Mouse (Mus musculus) adrenal gland, adult 8-10 months (tissue): Measurements from ENCODE around the gene Slc17a6. TPM values are rescaled to one million over a fixed set of nuclear protein-coding genes. Genes with fewer than 3 reads are reported as not detected.
"Not testable (repeated sequence)": the region's sequence is repeated elsewhere in the genome, so short reads cannot be mapped to it uniquely, and the experiment has no call there.

Source experiments
- DNase-seq: peaks from one replicate; pipeline ENCODE4 v3.0.0; 2022
- total RNA-seq, 4 experiments: library from RNA; stranded (reverse); gene quantifications; 2 replicates each; pipeline ENCODE4 v1.2.4; 2022

Gene Slc17a6
- total RNA-seq, 4 experiments from 2014 or later = 2.0 to 3.2 (median 2.7) TPM

DNA sequence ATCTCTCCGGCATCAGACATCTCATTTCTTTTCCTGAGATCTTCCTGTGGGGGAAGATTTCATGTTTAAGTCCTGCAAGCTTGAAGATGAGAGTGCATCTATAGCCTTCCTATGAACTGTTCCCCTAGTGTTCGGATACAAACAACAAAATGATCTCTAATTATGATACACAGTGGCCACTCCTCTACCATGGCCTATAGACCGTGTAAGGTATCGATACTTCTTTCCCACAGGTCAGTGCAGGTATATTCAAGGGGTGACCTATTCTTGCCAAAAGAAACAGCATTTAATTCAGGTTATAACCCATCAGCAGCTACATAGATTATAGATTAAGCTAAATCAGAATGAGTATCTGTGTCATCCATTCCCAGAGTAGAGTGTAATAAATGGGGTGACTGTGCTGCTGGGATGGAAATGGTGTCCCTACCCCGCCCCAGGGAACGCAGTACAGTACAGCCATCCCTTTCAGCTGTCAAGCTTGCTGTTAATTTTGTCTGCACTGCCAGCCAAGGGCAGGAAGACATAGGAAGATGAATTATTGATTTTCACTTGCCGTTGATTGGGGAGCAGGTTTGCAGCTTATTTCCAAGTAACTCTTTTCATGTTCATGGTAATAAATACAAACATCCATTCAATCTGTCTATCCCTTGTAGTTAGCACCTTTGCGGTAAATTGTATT lies 71.9 kb downstream of the Slc17a6 start:
- DNase-seq = no peak

DNA sequence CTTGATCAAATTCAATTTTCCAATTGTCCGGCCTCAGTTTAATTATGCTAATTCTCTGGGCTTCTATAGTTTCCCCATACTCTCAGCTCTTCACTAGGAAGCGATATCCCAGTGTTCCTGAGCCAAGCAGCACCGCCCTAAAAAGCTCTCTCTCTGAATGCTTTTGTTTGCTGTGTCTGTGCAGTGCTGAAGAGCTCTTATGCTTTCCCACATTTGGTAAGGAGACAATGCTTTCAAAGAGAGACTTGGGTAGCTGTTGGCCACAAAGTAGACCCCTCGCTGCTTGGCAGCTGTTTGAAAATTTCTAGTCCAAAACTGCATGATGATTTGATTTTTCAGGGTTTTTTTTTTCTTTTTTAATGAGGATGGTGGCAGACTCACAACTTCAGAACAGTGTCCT lies 72.6 kb downstream of the Slc17a6 start:
- DNase-seq = no peak

DNA sequence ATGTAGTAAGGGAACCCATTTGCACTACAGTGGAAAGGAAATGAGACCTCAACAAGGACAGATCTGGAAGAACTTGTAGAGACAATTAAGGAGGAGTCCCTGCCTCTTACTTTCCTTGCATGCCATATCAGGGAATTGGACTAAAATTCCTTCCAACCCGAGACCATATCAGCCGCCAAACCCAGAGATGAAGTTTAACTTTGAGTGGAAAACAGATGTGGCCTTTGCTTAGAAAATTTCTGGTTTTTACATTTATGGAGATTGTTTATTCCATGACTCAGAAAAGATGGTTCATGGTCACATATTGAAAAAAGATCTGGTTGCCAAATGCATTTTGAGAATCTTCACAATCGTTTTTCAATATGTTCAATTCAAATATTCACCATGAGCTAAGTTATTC lies 87.7 kb downstream of the Slc17a6 start:
- no peak for DNase-seq

DNA sequence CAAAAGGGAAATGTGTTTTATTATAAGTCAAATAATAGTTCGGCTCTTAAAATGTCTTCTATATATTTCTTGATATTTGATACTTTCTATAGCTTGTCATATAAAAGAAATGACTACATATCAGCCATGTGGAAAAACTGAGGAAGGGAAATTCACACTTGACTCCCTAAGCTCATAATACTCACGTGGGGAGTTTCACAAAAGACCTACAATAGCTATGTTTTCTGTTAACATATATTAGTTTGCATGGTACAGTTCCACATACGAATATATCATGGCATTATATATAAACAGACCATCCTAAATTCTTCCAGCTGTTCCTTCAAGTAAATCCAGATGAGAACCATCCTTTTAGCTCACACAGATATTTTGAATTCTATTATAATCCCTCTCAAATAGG lies 88.5 kb downstream of the Slc17a6 start:
- DNase-seq = not testable (repeated sequence)

DNA sequence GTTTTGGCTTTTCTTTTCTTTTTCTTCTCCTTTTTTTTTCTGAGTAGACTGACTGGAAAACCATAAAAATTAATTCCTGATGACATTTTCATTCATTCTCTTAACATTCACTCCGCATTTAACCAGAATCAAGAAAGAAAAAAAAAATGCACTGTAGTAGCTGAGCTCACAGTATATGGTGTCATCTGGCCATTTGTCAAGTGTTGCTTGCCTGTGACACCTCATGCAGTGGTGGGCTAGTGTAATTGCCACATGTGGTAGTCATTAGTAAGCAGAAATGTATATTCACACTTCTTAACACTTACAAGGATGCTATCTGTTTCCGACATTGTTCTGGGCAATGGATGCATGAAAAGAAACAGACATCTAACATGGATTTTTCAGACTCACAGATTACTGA lies 94.0 kb downstream of the Slc17a6 start:
- no peak for DNase-seq

Other genes with a start within 250 kb of the Slc17a6 start
- gene Ano5, start 111.0 kb upstream of the Slc17a6 start, total RNA-seq = under 1 TPM; 0.07 to 0.26 (median 0.20) TPM
- 10 to 100 TPM; 45.7 to 85.5 (median 58.7) TPM for gene Gas2, start 240.0 kb downstream of the Slc17a6 start, total RNA-seq
- 10 to 100 TPM; 10.5 to 16.5 (median 13.5) TPM for gene Fancf, start 240.3 kb downstream of the Slc17a6 start, total RNA-seq